Mouse (Mus musculus): Measurements from ENCODE around the gene Tpk1.

Gene Tpk1

DNA sequence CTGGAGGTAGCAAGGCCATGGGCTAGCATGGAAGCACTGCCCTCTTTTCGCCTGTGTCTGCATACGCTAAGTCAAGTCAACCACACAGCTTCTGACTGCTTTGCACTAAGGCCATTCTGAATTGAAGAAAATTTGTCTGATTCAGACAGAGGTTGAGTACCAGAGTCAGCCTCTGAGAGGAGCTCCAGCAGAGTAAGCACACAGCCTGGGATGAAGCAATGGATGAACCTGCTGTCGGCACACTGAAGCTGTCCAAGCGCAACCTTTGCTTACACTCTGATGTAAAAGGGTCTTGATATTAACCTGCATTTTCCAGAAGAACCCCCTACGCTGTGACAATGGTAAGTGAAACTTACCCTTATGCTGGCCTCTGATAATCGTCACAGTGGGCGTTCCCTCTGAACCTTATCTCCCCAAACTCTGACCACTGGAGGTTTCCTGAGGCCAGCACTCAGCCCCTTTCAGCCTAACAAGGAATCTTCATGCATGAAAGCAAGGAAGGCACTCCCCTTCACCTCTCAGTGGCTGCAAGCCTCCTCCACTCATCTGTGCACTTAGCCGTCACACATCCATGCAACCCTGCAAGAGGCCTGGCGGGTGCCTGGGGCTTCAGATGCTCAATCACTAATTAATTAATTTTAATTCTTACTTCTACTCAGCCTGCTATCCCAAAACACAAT is 311.4 kb downstream of the Tpk1 start:
- DNase-seq (ENCODE audit: low read depth, low spot score), result no peak

DNA sequence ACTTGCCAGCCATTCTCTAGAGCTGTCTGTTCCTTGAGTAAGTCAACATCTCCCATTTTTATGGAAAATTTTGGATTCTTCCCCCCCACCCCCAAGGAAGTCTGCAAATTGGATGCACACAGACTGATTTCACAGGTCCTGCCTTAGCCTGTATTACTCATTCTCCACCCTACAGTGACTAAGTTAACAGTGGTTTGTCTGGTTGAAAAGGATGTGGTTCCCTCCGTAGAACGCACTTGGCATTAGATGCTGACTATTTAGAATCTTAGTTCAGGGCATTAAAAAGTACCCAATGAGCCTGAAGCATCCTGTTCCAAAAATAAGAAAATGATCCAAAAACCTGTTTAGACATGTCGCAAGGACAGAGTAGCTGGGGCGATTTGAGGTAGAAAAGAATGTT is 312.6 kb downstream of the Tpk1 start:
- no peak for DNase-seq (ENCODE audit: low read depth, low spot score)

DNA sequence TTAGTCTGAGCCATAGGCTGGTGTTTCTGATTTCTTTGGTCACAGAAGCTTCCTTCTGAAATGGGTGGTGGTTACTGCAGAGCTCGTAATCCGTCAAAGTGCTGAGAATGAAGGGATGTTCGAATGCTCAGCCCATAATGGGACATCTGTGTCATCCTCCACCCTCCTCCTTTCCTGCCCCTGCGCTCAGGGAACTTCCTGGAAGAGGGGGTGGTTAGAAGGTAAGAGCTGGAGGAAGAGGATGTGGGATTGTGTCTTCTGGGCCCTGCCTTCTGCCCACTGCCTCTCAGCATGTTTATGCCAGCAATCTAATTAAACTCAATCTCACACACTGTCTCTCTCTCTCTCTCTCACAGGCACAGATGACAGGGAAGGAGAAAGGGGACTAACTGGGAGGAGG is 317.0 kb downstream of the Tpk1 start:
- DNase-seq (ENCODE audit: low read depth, low spot score), result no peak

DNA sequence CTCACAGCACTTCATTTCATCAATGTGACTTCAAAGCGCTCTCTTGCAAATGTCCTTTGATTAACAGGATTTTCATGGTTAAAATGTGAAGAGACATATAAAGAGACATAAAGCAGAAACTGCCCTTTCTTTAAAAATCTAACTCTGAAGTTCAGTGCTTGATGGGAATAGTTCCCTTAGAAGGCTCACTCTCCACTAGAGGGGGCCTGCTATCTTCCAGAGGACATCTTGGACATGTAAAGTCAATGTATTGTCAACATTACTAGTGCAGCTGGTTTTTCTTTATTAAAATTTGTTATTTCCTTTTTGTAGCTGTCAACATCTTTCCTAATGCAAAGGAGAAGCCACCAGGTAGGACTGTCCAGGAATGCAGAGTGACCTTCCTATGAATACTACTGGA is 318.4 kb downstream of the Tpk1 start:
- no peak for DNase-seq (ENCODE audit: low read depth, low spot score)

DNA sequence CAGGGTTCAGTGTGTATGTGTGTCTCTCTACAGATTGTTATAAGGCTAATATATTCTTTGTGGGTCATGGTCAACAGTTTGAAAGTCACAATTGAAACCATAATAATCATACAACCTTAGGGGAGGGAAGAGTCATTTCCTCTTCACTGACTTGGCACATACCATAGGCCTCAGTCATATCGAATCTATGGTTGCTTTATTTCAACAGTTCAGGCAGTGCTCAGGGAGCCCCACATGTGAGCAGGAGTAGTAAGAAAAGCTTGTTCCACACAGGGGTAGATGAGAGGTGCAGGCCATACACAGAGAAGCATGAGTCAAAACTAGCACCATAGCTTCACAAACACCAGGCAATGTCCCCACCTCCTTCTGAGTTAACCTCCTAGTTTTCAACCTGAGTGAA is 323.1 kb downstream of the Tpk1 start:
- no peak for DNase-seq (ENCODE audit: low read depth, low spot score)

DNA sequence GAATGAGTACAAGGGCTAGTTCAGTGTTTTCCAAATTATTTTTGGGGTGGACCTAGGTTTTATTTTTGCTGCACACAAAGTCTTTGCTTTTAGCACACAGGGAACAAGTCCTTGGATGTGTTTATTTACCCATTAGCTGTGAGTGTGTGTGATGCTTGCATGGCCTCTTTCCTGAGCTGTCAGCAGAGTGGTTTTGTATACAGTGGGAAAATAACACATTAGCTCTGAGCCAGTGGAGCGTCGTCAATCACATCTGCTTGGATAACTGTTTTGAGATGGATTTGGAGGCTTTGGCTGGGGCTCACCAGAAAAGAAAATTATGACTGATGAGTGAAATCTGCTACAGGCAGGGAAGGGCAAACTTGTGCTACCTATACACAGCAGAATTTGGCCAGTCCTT is 323.7 kb downstream of the Tpk1 start:
- no peak for DNase-seq (ENCODE audit: low read depth, low spot score)

DNA sequence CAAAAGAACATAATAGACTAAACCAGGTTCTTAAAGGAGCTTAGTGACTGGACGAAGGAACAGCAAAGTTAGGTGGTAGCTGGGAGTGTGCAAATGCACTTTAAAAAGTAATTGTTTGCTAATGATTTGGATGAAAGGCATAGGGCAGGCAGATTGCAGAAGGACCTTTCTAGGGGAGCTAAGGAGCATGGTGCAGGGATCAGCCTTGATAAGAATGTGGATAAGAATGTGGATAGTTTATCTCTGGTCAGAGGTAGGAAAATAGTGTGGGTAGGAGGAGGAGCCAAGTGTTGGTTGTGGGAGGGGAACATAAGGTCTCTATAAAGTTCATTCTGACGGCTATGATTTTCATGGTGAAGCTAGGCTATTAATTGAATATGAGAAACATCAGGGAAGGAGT is 327.3 kb downstream of the Tpk1 start:
- DNase-seq (ENCODE audit: low read depth, low spot score), result no peak

DNA sequence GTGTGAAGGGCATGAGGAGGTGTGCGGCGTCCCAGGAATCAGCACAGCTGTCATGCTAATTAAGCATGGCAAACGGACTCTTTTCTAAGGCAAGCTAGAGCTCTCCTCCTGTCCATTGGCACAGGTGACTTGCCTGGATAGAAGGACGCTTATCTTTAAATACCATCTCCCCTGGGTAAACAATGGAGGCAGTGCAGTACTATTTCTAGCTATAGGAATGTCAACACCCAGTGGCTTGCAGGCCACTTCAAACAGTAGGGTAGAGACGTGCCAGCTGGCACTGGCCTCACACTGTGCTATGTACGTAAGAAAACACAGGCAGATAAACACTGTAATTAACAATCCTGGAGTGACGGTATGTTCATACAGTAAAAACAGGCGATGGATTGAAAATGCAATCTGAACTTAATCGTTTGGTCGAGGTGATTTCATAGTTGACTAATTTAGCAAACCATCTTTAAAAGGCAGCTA is 328.6 kb downstream of the Tpk1 start:
- DNase-seq (ENCODE audit: low read depth, low spot score), result no peak

DNA sequence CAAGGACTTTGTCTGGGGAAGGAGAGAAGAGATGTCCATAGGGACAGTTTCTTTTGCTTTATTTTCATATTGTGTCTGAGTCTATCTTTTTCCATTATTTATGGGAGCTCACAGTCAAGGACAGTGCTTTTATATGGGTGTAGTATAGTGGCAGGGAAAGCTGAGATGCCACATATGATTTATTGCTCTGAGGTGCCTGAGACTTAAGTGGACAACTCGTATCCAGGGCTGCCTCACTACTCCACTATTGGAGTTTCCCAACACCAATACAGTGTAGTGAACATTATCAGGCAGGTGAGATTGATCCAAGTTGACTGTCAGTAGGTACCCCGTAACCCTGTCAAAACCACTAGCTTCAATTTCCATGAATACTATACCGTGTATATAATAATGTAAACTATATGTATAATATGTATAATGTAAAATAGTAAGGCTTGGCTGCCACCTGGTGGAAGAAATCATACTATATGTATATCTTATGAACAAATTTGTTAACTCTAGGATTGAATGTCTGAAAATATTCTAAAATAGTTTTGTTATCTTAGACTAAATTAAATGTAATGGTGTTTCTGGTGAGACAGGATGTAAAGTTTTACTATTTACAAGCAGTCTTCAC is 330.4 kb downstream of the Tpk1 start:
- DNase-seq (ENCODE audit: low read depth, low spot score), result no peak

DNA sequence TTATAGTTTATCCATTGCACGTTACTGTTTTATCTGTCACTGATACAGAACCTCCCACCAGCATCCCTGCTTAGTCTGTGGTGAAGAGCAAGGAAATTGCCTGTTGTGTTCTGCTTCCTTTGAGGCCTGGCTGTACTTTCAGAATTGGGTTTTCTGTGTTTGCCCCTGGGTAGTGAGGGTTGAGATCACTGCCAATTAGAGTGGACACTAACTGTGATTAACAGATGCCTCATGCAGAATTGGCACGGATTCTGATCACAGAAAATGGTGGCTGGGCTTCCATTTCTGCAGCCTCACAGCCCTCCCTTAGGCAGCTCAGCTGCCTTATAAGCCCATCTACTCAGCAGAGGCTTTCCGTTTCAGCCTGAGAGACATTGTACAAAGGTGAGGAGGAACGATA is 332.6 kb downstream of the Tpk1 start:
- DNase-seq (ENCODE audit: low read depth, low spot score), result no peak

DNA sequence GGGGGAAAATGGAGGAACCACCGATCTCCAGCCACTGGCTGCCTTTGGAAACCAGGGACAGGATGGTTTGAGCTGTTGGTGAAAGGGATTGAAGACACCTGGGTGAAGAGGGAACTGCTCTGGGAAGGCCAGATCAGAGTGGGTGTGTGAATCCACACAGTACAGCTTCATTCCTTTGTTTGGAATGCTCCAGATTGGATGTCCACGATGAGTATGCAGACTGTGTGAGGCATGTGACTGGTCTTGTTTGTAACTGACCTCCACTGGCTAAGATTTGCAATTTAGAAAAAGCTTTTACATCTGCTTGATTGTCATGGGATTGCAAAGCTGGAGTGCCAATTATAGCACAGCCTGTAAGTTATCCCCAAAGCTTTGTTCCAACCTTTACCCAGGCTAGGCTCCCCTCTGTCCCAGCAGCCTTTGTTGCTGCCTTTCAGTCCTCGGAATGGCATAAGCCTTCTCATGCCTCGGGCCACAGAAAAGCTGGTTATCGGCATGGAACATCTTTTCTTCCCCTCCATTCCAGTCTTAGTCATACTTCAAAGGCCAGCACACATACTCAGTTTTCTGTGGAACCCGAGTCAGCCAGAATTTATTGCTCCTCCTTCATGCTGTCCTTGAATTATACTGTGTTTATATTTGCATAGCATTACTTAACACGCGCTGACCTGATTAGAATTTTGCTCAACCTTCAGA is 353.0 kb downstream of the Tpk1 start:
- DNase-seq (ENCODE audit: low read depth, low spot score), result no peak

DNA sequence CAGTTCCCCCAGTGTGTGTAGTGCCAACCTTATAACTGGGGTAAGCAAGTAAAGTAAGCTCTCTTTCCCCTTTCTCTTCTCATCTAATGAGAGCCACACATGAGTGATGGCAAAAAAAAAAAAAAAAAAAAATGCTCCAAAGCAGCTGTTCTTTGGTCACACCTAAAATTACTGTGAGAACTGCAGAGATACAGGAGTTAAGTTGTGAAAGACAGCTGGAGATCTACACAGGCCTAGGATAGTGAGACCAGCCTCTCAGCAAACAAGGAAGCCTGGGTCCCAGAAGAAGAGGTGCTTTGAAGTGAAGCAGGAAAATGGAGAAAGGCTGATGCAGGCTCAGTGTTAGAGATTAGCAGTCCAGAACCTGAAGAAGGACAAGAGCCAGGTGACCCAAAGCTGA is 353.5 kb downstream of the Tpk1 start:
- DNase-seq (ENCODE audit: low read depth, low spot score), result no peak

DNA sequence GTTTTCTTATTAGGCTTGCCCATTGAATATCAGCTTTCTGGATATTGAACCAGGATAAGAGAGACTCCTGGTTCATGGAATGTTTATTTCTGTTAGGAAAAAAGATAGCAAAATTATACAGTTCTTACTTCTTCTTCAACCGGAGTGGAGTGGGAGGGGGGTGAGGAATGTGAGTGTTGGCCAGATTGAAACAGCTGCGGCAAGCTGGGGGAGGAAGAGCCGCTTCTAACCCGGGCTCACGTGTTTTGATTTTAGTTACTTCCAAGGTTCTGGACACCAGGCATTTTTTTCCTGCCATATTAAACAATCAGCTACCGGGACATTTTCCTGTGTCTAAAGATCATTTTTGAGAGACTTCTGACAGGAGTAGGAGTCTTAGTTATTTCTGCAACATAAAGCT is 356.0 kb downstream of the Tpk1 start:
- no peak for DNase-seq (ENCODE audit: low read depth, low spot score)

DNA sequence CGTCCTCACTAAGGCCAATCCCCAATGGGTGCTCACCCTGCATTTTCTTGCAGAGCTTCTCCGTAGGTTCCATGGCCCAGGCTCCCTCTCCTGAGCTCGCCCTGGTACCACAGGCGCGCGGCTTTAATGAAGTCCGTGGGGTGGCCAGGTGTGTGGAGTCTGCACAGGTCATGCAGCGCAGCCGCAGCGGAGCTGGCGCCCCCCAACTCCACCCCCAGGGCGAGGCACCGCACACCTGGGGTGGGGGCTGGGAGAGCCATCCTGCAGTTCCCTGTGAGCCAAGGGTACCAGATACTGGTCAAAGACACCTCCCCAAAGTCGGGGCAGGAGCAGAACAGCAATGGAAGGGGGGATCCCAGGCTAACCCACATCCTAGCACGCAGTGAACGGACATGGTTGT is 356.6 kb downstream of the Tpk1 start, which contains the start of gene Nobox:
Gene Nobox, minus strand, starts transcription at position 101 of the 400 bp plus-strand sequence.
- DNase-seq (ENCODE audit: low read depth, low spot score), result no peak

DNA sequence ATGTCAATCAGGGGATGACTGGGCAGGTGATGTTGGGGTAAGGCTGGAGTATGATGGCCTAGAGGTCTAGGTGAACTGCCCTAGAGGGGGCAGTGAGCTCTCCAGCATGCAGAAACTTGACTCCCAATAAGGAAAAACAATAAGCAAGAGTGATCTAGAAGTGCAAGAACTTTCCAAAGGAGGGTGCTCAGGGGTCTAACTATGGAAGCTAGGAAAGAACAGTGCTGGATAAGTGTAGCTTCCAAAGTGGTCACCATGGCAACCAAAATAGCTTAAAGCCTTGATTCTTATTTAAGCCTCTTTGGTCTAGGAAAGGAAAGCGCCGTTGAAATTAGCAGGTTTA is 368.6 kb downstream of the Tpk1 start:
- DNase-seq (ENCODE audit: low read depth, low spot score), result no peak

DNA sequence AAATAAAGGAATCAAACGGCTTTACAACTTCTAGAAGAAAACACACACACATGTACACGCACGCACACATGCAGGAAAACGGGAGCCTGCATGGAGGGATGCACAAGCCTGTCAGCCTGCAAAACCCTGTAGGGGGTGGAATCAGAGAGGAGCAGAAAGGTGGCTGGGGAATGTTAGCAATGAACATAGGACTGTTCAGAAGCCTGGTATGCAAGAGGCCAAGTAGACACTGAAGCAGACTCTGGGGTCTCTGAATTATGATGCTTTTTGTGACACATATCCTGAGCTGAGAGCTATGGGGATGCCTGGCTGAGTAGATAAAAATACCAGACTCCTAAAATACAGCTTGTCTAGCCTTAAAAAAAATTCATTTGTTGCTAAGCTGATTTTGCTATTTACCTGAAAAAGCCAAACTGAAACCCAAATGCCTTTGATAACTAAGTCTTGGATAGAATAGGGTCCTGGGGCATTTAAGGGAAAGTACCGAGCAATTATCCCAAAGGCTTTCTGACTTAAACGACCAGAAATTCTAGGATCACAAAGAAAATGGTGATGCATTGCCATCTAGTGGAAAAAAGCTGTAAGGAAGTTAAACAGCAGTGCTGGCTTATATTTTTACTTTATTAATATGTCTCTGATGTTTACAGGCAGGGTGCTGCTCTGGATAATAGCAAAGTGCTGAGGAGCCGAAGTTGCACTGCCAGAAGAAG is 369.1 kb downstream of the Tpk1 start:
- DNase-seq (ENCODE audit: low read depth, low spot score), result peak; percentile 60

DNA sequence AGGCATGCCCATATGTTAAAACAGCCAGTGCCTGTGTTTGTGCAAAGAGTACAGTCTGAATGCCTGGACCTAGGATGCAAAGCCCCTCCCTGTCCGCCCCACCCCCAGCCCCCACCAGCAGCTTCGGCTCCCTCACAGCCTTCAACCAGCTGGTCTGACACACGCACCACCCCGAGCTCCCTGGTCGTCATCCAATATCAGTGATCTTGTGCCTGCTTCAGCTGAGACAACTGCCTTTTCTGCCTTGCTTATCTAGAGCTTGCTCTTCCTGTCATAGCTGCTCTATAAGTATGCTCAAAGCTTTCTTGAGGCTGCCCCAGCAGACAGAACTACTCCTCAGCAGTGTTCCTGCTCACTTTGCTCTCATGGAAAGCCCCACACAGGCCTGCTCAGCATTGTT is 370.2 kb downstream of the Tpk1 start:
- DNase-seq (ENCODE audit: low read depth, low spot score), result no peak
